29 mouse cellular contexts compared by ENCODE assay signal in the genomic region with DNA sequence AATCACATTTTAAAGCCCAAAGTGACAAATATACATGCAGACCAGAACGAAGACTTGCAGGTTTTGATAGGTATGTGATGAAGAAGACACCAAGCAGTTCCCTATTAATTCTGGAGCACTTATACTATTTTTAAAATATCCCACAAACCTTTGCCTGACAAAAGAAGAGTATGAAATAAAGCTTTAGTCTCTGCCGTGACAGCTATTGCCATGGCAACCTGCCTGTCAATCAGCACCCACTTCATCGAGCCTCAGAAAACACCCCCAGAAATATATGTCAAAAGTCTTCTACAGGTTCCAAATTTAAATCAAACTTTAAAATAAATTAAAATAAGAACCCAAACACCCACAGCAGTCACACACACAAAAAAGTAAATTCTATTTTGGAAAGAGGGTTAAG.
DNase-seq lines count a peak whose midpoint lies in the region; ATAC-seq and TF ChIP-seq lines count a peak whose summit lies in the region.
"Had no signal": no experiment of that assay in that cellular context is flagged by ENCODE, and none has a peak within 500 bp of the region (broad histone marks: within the 10 kb centered on the region; RNA-seq: fewer than 3 reads in every experiment).

No protein-coding gene starts in this region.

- no peaks in the 10 kb centered on the region for H3K4me1 ChIP-seq in forebrain, postnatal 0 days (ENCODE audit: insufficient read depth)
- peaks cover 19% of the 10 kb centered on the region; the same call in 1 of the 2 replicates for H3K4me1 ChIP-seq in forebrain, embryonic 10.5 days
- H3K4me1 ChIP-seq: embryonic facial prominence, embryonic 15.5 days; forebrain, embryonic 15.5 days; kidney, embryonic 15.5 days; limb, embryonic 15.5 days; megakaryocyte, embryonic 14.5 days had no signal

- ATAC-seq in forebrain, postnatal 0 days: peak; percentile 58; the same call in 1 of the 2 replicates
- ATAC-seq: activated CD4-positive, CD25-positive, alpha-beta regulatory T cell, adult 4 months; forebrain, embryonic 15.5 days; hindbrain, postnatal 0 days; intestine, embryonic 16.5 days; midbrain, embryonic 13.5 days had no signal

- H3K36me3 ChIP-seq in forebrain, postnatal 0 days (ENCODE audit: insufficient read depth): no peaks in the 10 kb centered on the region
- H3K36me3 ChIP-seq in forebrain, embryonic 10.5 days (replicated peaks): no peaks in the 10 kb centered on the region
- H3K36me3 ChIP-seq: embryonic facial prominence, embryonic 15.5 days; forebrain, embryonic 15.5 days; kidney, embryonic 15.5 days; limb, embryonic 15.5 days; midbrain, embryonic 13.5 days; neural tube, embryonic 12.5 days had no signal

- no peak overlapping the region for H3K4me2 ChIP-seq in forebrain, postnatal 0 days (ENCODE audit: low read depth)
- H3K4me2 ChIP-seq: embryonic facial prominence, embryonic 15.5 days; forebrain, embryonic 15.5 days; heart, embryonic 12.5 days; kidney, embryonic 15.5 days; limb, embryonic 15.5 days; lung, embryonic 14.5 days; midbrain, embryonic 13.5 days; neural tube, embryonic 12.5 days had no signal

- H3K4me3 ChIP-seq in forebrain, postnatal 0 days (ENCODE audit: low read depth, low read length): no peak overlapping the region
- H3K4me3 ChIP-seq in forebrain, embryonic 10.5 days: no peak overlapping the region
- H3K4me3 ChIP-seq in layer of hippocampus, adult 2 months: no peak overlapping the region
- H3K4me3 ChIP-seq: embryonic facial prominence, embryonic 15.5 days; forebrain, embryonic 15.5 days; gastrocnemius, adult 2 months; heart, embryonic 12.5 days; kidney, embryonic 15.5 days; limb, embryonic 15.5 days; megakaryocyte, embryonic 14.5 days; midbrain, embryonic 13.5 days; neural tube, embryonic 12.5 days had no signal

- DNase-seq in forebrain, postnatal 0 days: peak; percentile 31
- no peak for DNase-seq in forebrain, embryonic 10.5 days (ENCODE audit: extremely low spot score, low spot score)
- peak; percentile 29 to 32 for DNase-seq in layer of hippocampus, adult 2 months (ENCODE audit: low spot score in 2 of 2)
- DNase-seq in layer of hippocampus, postnatal 25 days (ENCODE audit: extremely low spot score in 1 of 2, low spot score in 1 of 2): no peak
- peak; percentile 32 for DNase-seq in right cerebral cortex, adult 18-20 months
- DNase-seq in right cerebral cortex, postnatal 25 days: no peak
- DNase-seq in right cerebral cortex, postnatal 4 days: peak; percentile 9
- no peak for DNase-seq in lung, postnatal 10 days
- DNase-seq: adrenal gland, adult 8-10 months; cerebellum, adult 9-10 months; gastrocnemius, adult 2 months; heart, postnatal 10 days; kidney, postnatal 4 days; lung, embryonic 14.5 days; lung, postnatal 36 days; spleen, adult 18-20 months; thymus, postnatal 25 days had no signal

- WGBS in forebrain, postnatal 0 days: 39% methylated on average over 3 of the region's 3 CpGs
- WGBS in forebrain, embryonic 10.5 days: 83% methylated on average over 3 of the region's 3 CpGs

- no peak overlapping the region for H3K27ac ChIP-seq in forebrain, postnatal 0 days (ENCODE audit: low read depth, low read length)
- H3K27ac ChIP-seq in forebrain, embryonic 10.5 days: no peak overlapping the region
- H3K27ac ChIP-seq in layer of hippocampus, adult 2 months: no peak overlapping the region
- H3K27ac ChIP-seq: embryonic facial prominence, embryonic 15.5 days; forebrain, embryonic 15.5 days; gastrocnemius, adult 2 months; hindbrain, postnatal 0 days; kidney, embryonic 15.5 days; limb, embryonic 15.5 days; liver, embryonic 14.5 days; midbrain, embryonic 13.5 days; neural tube, embryonic 12.5 days had no signal

- TF ChIP-seq CTCF in forebrain, postnatal 0 days (IDR thresholded peaks at IDR 0.05; ENCODE audit: low read depth): no peak
- TF ChIP-seq CTCF in layer of hippocampus, adult 2 months (conservative IDR thresholded peaks at IDR 0.05): no peak

- H3K9ac ChIP-seq in forebrain, postnatal 0 days: no peak overlapping the region
- H3K9ac ChIP-seq: embryonic facial prominence, embryonic 15.5 days; forebrain, embryonic 15.5 days; heart, embryonic 12.5 days; kidney, embryonic 15.5 days; limb, embryonic 15.5 days; liver, embryonic 14.5 days; lung, embryonic 14.5 days; midbrain, embryonic 13.5 days; neural tube, embryonic 12.5 days had no signal

- H3K9me3 ChIP-seq in forebrain, postnatal 0 days (ENCODE audit: low read length): no peaks in the 10 kb centered on the region
- no peaks in the 10 kb centered on the region for H3K9me3 ChIP-seq in forebrain, embryonic 10.5 days
- H3K9me3 ChIP-seq: embryonic facial prominence, embryonic 15.5 days; forebrain, embryonic 15.5 days; heart, embryonic 12.5 days; kidney, embryonic 15.5 days; limb, embryonic 15.5 days; midbrain, embryonic 13.5 days; neural tube, embryonic 12.5 days had no signal

- H3K27me3 ChIP-seq in forebrain, postnatal 0 days (ENCODE audit: insufficient read depth, low read length): no peaks in the 10 kb centered on the region
- no peaks in the 10 kb centered on the region for H3K27me3 ChIP-seq in forebrain, embryonic 10.5 days (ENCODE audit: poor library complexity, severe bottlenecking)
- H3K27me3 ChIP-seq: embryonic facial prominence, embryonic 15.5 days; forebrain, embryonic 15.5 days; heart, embryonic 12.5 days; kidney, embryonic 15.5 days; limb, embryonic 15.5 days; megakaryocyte, embryonic 14.5 days; midbrain, embryonic 13.5 days; neural tube, embryonic 12.5 days had no signal

Comparison
In these comparisons a context has a peak if more than half of its experiments do, and no peak if none do; other contexts are left out.
1. DNase-seq: peak in forebrain, postnatal 0 days (single experiment), layer of hippocampus, adult 2 months (2 of 2), right cerebral cortex, adult 18-20 months (single experiment) and right cerebral cortex, postnatal 4 days (single experiment); none in forebrain, embryonic 10.5 days (single experiment), layer of hippocampus, postnatal 25 days (0 of 2), right cerebral cortex, postnatal 25 days (single experiment) and lung, postnatal 10 days (single experiment).